Mouse (Mus musculus): ENCODE results near the gene Tk1. TPM values are rescaled to one million over a fixed set of nuclear protein-coding genes. Genes with fewer than 3 reads are reported as not detected.

Gene Tk1
- polyA plus RNA-seq, 1 experiment from 2014 or later, result 12.4 TPM

GRCm38 (mm10) chr11:117775540-117775939 lies 50.4 kb downstream of the Tk1 start:
- no peak for DNase-seq (ENCODE audit: low spot score)
- H3K4me2 ChIP-seq (replicated peaks; ENCODE audit: low read depth, low read length), result no peak overlapping the region
- no peak for ATAC-seq
- no peak overlapping the region for H3K4me3 ChIP-seq (ENCODE audit: low read depth, low read length)
- no peaks in the 10 kb centered on the region for H3K9me3 ChIP-seq (ENCODE audit: low read length)
- 88% methylated on average over 13 of the region's 13 CpGs for WGBS
- no peak overlapping the region for H3K27ac ChIP-seq (ENCODE audit: low read length)
- H3K36me3 ChIP-seq (ENCODE audit: insufficient read depth, low read length), result peaks cover 4% of the 10 kb centered on the region; the same call in 1 of the 2 replicates
- H3K27me3 ChIP-seq (replicated peaks; ENCODE audit: insufficient read depth, low read length), result no peaks in the 10 kb centered on the region
- TF ChIP-seq EP300 (IDR thresholded peaks at IDR 0.05), result no peak
- TF ChIP-seq CTCF (IDR thresholded peaks at IDR 0.05), result no peak
- peaks cover 10% of the 10 kb centered on the region; the same call in 1 of the 2 replicates for H3K4me1 ChIP-seq (ENCODE audit: insufficient read depth, low read depth, low read length)
- no peak overlapping the region for H3K9ac ChIP-seq (replicated peaks; ENCODE audit: low read depth)

GRCm38 (mm10) chr11:117774925-117775324 lies 51.0 kb downstream of the Tk1 start:
- Histone ChIP-seq H3K9me3 (ENCODE audit: low read length) (no peaks in the 10 kb centered on the region), H3K4me1 (ENCODE audit: insufficient read depth, low read depth, low read length) (peaks cover 10% of the 10 kb centered on the region; the same call in 1 of the 2 replicates), H3K9ac (replicated peaks; ENCODE audit: low read depth) (no peak overlapping the region), H3K36me3 (ENCODE audit: insufficient read depth, low read length) (peaks cover 4% of the 10 kb centered on the region; the same call in 1 of the 2 replicates), H3K27me3 (replicated peaks; ENCODE audit: insufficient read depth, low read length) (no peaks in the 10 kb centered on the region), H3K27ac (ENCODE audit: low read length) (no peak overlapping the region), H3K4me3 (ENCODE audit: low read depth, low read length) (no peak overlapping the region), H3K4me2 (replicated peaks; ENCODE audit: low read depth, low read length) (no peak overlapping the region)
- 89% methylated on average over 10 of the region's 10 CpGs for whole genome bisulfite sequencing
- TF ChIP-seq CTCF (IDR thresholded peaks at IDR 0.05) (no peak), EP300 (IDR thresholded peaks at IDR 0.05) (no peak)
- ATAC-seq (no peak), DNase-seq (ENCODE audit: low spot score) (no peak)

- ATAC-seq (no peak), DNase-seq (ENCODE audit: low spot score) (no peak)
- Histone ChIP-seq H3K27me3 (replicated peaks; ENCODE audit: insufficient read depth, low read length) (no peaks in the 10 kb centered on the region), H3K9me3 (ENCODE audit: low read length) (no peaks in the 10 kb centered on the region), H3K4me3 (ENCODE audit: low read depth, low read length) (no peak overlapping the region), H3K9ac (replicated peaks; ENCODE audit: low read depth) (no peak overlapping the region), H3K4me2 (replicated peaks; ENCODE audit: low read depth, low read length) (no peak overlapping the region), H3K4me1 (ENCODE audit: insufficient read depth, low read depth, low read length) (no peaks in the 10 kb centered on the region), H3K36me3 (ENCODE audit: insufficient read depth, low read length) (peaks cover 5% of the 10 kb centered on the region; the same call in 1 of the 2 replicates), H3K27ac (ENCODE audit: low read length) (no peak overlapping the region)
- TF ChIP-seq CTCF (IDR thresholded peaks at IDR 0.05) (no peak), EP300 (IDR thresholded peaks at IDR 0.05) (no peak)
- 93% methylated on average over 7 of the region's 7 CpGs for WGBS
Observed at GRCm38 (mm10) chr11:117772352-117772751, 53.5 kb downstream of the Tk1 start.

- DNase-seq (ENCODE audit: low spot score), result no peak
- Histone ChIP-seq H3K9ac (replicated peaks; ENCODE audit: low read depth) (no peak overlapping the region), H3K36me3 (ENCODE audit: insufficient read depth, low read length) (peaks cover 7% of the 10 kb centered on the region; the same call in 1 of the 2 replicates), H3K4me3 (ENCODE audit: low read depth, low read length) (no peak overlapping the region), H3K9me3 (ENCODE audit: low read length) (no peaks in the 10 kb centered on the region), H3K27me3 (replicated peaks; ENCODE audit: insufficient read depth, low read length) (no peaks in the 10 kb centered on the region), H3K4me2 (replicated peaks; ENCODE audit: low read depth, low read length) (no peak overlapping the region), H3K27ac (ENCODE audit: low read length) (no peak overlapping the region), H3K4me1 (ENCODE audit: insufficient read depth, low read depth, low read length) (no peaks in the 10 kb centered on the region)
- no peak for ATAC-seq
- WGBS, result 75% methylated on average over 10 of the region's 10 CpGs
- no peak for TF ChIP-seq EP300 (IDR thresholded peaks at IDR 0.05)
- TF ChIP-seq CTCF (IDR thresholded peaks at IDR 0.05), result no peak
Observed at GRCm38 (mm10) chr11:117770407-117770806, 55.5 kb downstream of the Tk1 start.

DNA sequence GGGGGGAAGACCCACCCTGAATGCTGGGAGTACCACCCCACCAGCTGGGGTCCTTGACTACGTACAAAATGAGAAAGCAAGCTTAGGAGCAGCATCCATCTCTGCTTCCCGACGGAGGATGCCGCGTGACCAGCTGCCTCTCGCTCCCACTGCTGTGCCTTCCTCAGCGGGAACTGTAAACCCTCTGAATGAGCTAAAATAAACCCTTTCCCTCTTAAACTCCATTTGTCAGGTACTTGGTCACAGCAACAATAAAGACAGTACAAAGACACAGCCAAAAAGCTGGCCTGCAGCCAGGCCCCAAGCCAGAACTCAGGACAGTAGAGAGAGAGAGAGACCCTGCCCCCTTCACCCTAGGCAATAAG lies 56.2 kb downstream of the Tk1 start:
- Histone ChIP-seq H3K36me3 (ENCODE audit: insufficient read depth, low read length) (peaks cover 11% of the 10 kb centered on the region; the same call in 1 of the 2 replicates), H3K4me2 (replicated peaks; ENCODE audit: low read depth, low read length) (no peak overlapping the region), H3K27ac (ENCODE audit: low read length) (no peak overlapping the region), H3K9ac (replicated peaks; ENCODE audit: low read depth) (no peak overlapping the region), H3K4me1 (ENCODE audit: insufficient read depth, low read depth, low read length) (no peaks in the 10 kb centered on the region), H3K9me3 (ENCODE audit: low read length) (no peaks in the 10 kb centered on the region), H3K27me3 (replicated peaks; ENCODE audit: insufficient read depth, low read length) (no peaks in the 10 kb centered on the region), H3K4me3 (ENCODE audit: low read depth, low read length) (no peak overlapping the region)
- ATAC-seq (no peak), DNase-seq (ENCODE audit: low spot score) (no peak)
- no peak for TF ChIP-seq EP300 (IDR thresholded peaks at IDR 0.05)
- no peak for TF ChIP-seq CTCF (IDR thresholded peaks at IDR 0.05)
- 78% methylated on average over 7 of the region's 7 CpGs for WGBS

DNA sequence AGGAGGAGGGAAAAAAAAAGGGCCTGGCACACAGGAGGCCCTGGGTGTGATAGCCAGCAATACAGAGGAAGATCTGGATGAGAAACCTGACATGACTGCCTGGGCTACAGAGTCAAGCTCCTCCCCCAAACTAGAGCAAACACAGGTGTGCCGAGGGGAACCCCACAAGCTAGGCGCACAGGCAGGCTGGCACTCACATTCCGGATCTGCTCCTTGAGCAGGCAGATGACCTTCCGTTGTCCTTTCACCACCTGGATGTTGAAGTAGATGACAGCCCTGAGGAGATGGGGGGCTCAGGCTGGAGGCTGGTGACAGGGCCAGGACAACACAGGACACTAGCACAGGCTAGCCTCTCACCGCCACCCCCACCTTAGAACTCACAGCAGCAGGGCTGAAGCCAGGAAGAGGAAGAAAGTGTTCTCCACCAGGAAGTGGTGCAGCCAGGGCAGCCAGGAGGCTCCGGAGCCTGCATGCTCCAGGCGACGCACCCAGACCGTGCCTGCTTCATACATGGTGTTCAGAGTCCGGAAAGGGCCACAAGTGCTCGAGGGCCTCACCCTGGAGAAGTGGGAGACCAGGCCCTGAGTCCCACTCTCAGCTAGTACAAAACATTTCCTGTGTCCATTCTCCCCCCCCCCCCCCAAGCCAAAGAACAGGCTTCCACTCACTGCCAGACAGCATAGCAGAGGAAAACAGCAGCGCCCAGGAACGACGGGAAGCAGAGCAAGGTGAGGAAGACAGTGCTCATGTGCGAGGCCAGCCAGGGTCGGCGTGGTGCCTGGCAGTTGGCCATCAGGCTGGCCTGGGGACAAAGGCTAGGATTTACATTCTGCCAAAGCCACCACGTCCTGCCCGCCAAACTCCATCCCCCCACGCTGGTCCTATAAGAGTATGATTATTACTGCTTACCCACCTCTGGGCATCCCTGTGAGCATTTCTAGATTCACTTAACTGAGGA lies 56.9 kb downstream of the Tk1 start:
- Histone ChIP-seq H3K4me2 (replicated peaks; ENCODE audit: low read depth, low read length) (no peak overlapping the region), H3K9me3 (ENCODE audit: low read length) (no peaks in the 10 kb centered on the region), H3K9ac (replicated peaks; ENCODE audit: low read depth) (no peak overlapping the region), H3K4me3 (ENCODE audit: low read depth, low read length) (no peak overlapping the region), H3K27me3 (replicated peaks; ENCODE audit: insufficient read depth, low read length) (no peaks in the 10 kb centered on the region), H3K36me3 (ENCODE audit: insufficient read depth, low read length) (peaks cover 11% of the 10 kb centered on the region; the same call in 1 of the 2 replicates), H3K27ac (ENCODE audit: low read length) (no peak overlapping the region), H3K4me1 (ENCODE audit: insufficient read depth, low read depth, low read length) (no peaks in the 10 kb centered on the region)
- ATAC-seq (peak; percentile 43), DNase-seq (ENCODE audit: low spot score) (no peak)
- 50% methylated on average over 20 of the region's 20 CpGs for whole genome bisulfite sequencing
- TF ChIP-seq CTCF (IDR thresholded peaks at IDR 0.05) (no peak), EP300 (IDR thresholded peaks at IDR 0.05) (no peak)

Data from lung, postnatal 0 days (tissue).